Mouse (Mus musculus) limb, embryonic 13.5 days (tissue): ENCODE measurements at regions not wholly inside any gene's neighbourhood (a gene's known extent, or its start where the extent isn't known, plus 50 kb on each side); places are given as distances from the start of the nearest gene placed in this dataset.

Source experiments
- ATAC-seq: fragments of 200-750 bp; cut with Nextera tagmentation; 2 replicates; pipeline ENCODE4 v1.8.0; 2017; ENCODE audit warnings: low read depth, moderate number of reproducible peaks, moderate TSS enrichment; ENCODE audit not compliant: low FRiP score
- H3K27ac ChIP-seq: fragments of 300-500 bp; sonication (generic); 2 replicates; pipeline ENCODE4 v1.5.1; 2015; ENCODE audit warnings: inconsistent platforms, mild to moderate bottlenecking, moderate library complexity
- H3K27me3 ChIP-seq: fragments of 300-500 bp; sonication (generic); 2 replicates; pipeline ENCODE4 v1.6.1; 2015; ENCODE audit warnings: mild to moderate bottlenecking, inconsistent platforms
- H3K36me3 ChIP-seq: fragments of 300-500 bp; sonication (generic); 2 replicates; pipeline ENCODE4 v1.6.1; 2015; ENCODE audit warnings: inconsistent platforms, mild to moderate bottlenecking, moderate library complexity
- H3K4me1 ChIP-seq: fragments of 300-500 bp; sonication (generic); 2 replicates; pipeline ENCODE4 v1.6.1; 2015; ENCODE audit warnings: inconsistent platforms
- H3K4me2 ChIP-seq: fragments of 300-500 bp; sonication (generic); replicated peaks from 2 replicates; pipeline ENCODE4 v1.6.1; 2015; ENCODE audit warnings: inconsistent platforms, mild to moderate bottlenecking, moderate library complexity
- H3K4me3 ChIP-seq: fragments of 300-500 bp; sonication (generic); 2 replicates; pipeline ENCODE4 v1.5.1; 2015; ENCODE audit warnings: moderate library complexity, mild to moderate bottlenecking, inconsistent platforms
- H3K9ac ChIP-seq: fragments of 300-500 bp; sonication (generic); 2 replicates; pipeline ENCODE4 v1.6.1; 2015; ENCODE audit warnings: mild to moderate bottlenecking, inconsistent platforms
- H3K9me3 ChIP-seq: fragments of 300-500 bp; sonication (generic); 2 replicates; pipeline ENCODE4 v1.6.1; 2016; ENCODE audit warnings: inconsistent platforms
- WGBS: fragments of 180-500 bp; shearing (Covaris S2); methylation state at CpG from one replicate; pipeline ENCODE4 v1.1.7; 2015; 5-methylcytosine and 5-hydroxymethylcytosine counted together

DNA sequence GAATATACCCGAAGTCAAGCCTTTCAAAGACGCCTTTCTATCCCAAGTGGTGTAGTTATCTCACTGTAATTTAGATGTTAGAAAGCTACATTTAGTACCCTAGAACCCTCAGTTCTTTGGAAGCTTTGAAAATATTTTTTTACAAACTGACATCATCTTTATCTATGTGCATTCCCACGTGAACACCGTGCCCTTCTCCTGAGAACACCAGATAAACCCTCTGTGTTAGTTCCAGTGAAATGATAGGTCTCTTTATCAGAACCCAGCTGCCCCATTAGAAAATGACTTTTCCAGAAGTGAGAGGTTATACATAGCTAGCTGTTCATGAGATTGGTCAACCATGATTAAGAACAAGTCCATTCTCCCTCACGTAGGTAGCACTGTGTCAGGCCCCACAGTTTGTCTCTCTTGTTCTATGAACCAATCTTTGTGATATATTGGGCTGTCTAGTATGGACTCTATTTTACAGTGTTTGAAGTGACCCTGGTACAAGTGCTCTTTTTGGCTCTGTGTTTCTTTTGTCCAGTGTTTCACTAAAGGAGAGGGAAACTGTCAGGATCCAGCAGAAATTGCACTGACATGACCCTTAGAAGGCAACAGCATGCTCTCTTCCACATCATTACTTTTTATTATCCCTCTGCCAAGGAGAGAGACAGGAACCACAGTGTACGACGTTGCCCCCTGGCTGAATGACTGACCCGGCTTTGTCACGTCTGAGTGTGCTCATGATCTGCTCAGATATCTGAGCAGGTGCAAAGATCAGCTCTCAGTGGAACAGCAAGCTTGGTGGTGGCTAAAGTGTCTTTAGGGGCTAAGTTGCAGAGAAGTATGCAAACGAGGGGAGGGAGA, 1717.9 kb upstream of the Gm7489 start:
- H3K4me2 ChIP-seq: no peak overlapping the region
- ATAC-seq: no peak
- no peaks in the 10 kb centered on the region for H3K9me3 ChIP-seq
- no peak overlapping the region for H3K9ac ChIP-seq
- no peak overlapping the region for H3K4me3 ChIP-seq
- H3K36me3 ChIP-seq: no peaks in the 10 kb centered on the region
- no peak overlapping the region for H3K27ac ChIP-seq
- WGBS: 65% methylated on average over 10 of the region's 10 CpGs
- 0 out of 2 replicates have a peak, but pooled peaks cover 7% of the 10 kb centered on the region for H3K27me3 ChIP-seq
- 0 out of 2 replicates have a peak, but pooled peaks cover under 1% of the 10 kb centered on the region for H3K4me1 ChIP-seq

DNA sequence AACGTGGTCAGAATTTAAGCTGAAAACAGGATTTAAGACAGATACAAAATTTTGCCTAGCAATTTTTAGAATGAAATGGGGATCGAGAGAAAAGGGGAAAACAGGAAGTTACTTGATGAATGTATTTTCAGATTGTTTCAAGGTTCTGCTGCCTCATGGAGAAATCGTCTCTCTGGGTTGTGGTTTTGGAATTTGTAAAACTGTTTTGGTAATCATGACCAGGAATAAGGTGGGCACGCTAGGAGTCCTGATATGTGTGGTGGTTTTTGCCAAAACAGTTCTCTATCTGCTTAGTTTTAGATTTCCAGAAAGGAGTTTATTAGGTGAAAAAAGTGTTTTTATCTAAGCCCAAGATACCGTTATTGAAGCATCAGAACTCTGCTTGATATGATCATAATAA, 1716.9 kb upstream of the Gm7489 start:
- H3K4me1 ChIP-seq: no peaks in the 10 kb centered on the region
- no peaks in the 10 kb centered on the region for H3K9me3 ChIP-seq
- no peak overlapping the region for H3K9ac ChIP-seq
- ATAC-seq: no peak
- WGBS: 75% methylated on average over 5 of the region's 5 CpGs
- no peaks in the 10 kb centered on the region for H3K36me3 ChIP-seq
- H3K4me3 ChIP-seq: no peak overlapping the region
- 0 out of 2 replicates have a peak, but pooled peaks cover 5% of the 10 kb centered on the region for H3K27me3 ChIP-seq
- no peak overlapping the region for H3K4me2 ChIP-seq
- H3K27ac ChIP-seq: no peak overlapping the region

DNA sequence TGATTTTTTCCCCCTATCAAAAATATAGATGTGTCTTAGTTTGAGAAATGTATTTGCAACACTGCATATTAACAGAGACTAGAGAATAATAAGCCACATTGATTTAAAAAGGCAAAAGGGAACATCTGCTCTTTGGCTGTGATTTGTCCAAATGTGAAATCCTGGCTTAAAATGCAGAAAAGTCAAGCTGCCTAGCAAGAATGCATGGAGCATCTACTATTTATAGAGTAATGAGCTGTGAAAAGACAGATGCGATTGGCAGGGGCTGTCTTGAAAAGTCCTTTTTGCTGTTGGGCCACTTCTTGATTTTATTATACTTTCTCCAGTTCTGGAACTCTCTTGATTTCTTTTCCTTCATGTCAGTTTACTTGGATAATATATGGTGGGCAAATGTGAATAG, 1707.8 kb upstream of the Gm7489 start:
- Histone ChIP-seq H3K9me3 (no peaks in the 10 kb centered on the region), H3K36me3 (no peaks in the 10 kb centered on the region), H3K4me1 (no peaks in the 10 kb centered on the region), H3K4me3 (no peak overlapping the region), H3K4me2 (no peak overlapping the region), H3K27ac (no peak overlapping the region), H3K27me3 (no peaks in the 10 kb centered on the region), H3K9ac (no peak overlapping the region)
- 88% methylated on average over 1 of the region's 1 CpGs for WGBS
- ATAC-seq: no peak

DNA sequence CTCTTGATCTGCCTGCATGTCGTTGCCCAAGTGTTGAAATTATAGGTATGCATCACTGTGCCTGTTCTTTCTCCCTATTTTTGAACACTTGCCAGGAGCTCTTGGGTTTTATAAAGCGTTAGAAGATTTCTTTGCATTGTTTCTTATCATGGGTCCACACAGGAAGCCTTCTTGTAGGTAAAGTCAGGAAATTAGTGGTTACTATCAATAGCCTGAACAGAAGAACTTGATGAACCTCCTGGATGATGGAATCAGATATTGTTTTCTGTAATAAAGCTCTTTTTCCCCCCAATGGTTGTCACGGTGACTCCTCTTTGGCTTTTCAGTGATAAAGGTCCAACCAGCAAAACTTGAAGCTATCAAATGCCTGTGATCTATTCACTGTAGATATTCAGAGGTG, 1706.0 kb upstream of the Gm7489 start:
- Histone ChIP-seq H3K27me3 (no peaks in the 10 kb centered on the region), H3K9me3 (no peaks in the 10 kb centered on the region), H3K9ac (no peak overlapping the region), H3K4me2 (no peak overlapping the region), H3K4me3 (no peak overlapping the region), H3K36me3 (no peaks in the 10 kb centered on the region), H3K4me1 (no peaks in the 10 kb centered on the region), H3K27ac (no peak overlapping the region)
- WGBS: 78% methylated on average over 3 of the region's 3 CpGs
- ATAC-seq: no peak

DNA sequence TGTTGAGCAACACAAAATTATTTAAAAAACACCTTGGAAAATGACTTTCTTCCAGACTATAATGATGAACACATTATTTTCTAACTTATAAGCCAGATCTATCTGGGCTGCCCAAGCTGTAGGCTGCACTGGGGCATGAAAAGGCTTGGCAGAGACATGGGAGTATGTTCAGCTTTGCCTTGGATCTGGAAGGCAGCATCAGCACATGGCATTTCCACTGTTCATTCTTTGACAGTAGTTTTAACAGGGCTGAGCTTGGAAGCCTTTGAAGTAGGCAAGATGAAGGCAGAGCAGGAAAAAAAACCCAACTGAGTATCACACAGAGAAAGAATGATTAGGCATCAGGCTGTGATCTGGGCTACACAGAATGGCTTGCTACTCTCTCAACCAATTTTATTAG, 1705.3 kb upstream of the Gm7489 start:
- no peak for ATAC-seq
- Histone ChIP-seq H3K4me1 (no peaks in the 10 kb centered on the region), H3K9ac (no peak overlapping the region), H3K27ac (no peak overlapping the region), H3K4me3 (no peak overlapping the region), H3K36me3 (no peaks in the 10 kb centered on the region), H3K4me2 (no peak overlapping the region), H3K27me3 (no peaks in the 10 kb centered on the region), H3K9me3 (no peaks in the 10 kb centered on the region)

DNA sequence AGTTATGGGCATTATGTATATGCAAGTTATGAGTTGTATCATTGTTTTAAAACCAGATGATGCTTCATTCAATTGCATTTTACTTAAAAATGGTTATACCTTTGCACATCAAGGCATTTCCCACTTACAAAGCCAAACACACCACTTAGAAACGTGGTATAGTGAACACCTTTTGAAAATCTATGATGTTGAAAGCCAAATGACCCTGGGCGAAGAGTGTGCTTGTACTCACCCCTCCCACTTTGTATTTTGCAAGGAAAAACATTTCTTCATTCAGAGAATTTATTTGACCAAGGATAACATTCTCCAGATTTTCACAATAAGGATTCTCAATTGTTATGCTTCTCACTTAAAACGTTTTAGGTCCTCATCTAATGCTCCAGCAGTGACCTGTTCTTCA, 1693.5 kb upstream of the Gm7489 start:
- ATAC-seq: no peak
- WGBS: 73% methylated on average over 3 of the region's 3 CpGs
- no peaks in the 10 kb centered on the region for H3K4me1 ChIP-seq
- no peak overlapping the region for H3K4me2 ChIP-seq
- no peak overlapping the region for H3K27ac ChIP-seq
- H3K4me3 ChIP-seq: no peak overlapping the region
- no peak overlapping the region for H3K9ac ChIP-seq
- no peaks in the 10 kb centered on the region for H3K9me3 ChIP-seq
- no peaks in the 10 kb centered on the region for H3K36me3 ChIP-seq
- no peaks in the 10 kb centered on the region for H3K27me3 ChIP-seq

DNA sequence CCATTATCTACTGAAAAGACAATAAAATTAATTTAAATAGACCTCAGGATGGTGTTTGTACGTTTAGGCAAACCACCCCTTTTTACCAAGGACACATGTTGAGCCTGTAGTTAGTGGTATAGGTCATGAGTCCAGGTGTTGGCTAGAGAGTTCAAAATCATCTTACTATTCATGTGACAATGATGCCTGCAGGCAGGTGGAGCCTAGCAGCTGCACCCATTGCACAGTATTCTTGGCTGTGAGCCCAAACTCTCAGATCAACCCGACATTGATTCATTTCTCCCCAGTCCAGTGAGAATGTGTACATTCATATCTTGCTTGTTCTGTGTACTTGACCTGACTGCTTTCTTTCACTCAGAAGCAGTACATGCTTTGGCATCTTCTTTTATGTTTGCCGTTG, 1677.4 kb upstream of the Gm7489 start:
- H3K36me3 ChIP-seq: no peaks in the 10 kb centered on the region
- H3K27me3 ChIP-seq: no peaks in the 10 kb centered on the region
- H3K4me2 ChIP-seq: no peak overlapping the region
- no peak for ATAC-seq
- H3K9ac ChIP-seq: no peak overlapping the region
- WGBS: 60% methylated on average over 3 of the region's 3 CpGs
- no peaks in the 10 kb centered on the region for H3K9me3 ChIP-seq
- H3K4me3 ChIP-seq: no peak overlapping the region
- no peaks in the 10 kb centered on the region for H3K4me1 ChIP-seq
- no peak overlapping the region for H3K27ac ChIP-seq

DNA sequence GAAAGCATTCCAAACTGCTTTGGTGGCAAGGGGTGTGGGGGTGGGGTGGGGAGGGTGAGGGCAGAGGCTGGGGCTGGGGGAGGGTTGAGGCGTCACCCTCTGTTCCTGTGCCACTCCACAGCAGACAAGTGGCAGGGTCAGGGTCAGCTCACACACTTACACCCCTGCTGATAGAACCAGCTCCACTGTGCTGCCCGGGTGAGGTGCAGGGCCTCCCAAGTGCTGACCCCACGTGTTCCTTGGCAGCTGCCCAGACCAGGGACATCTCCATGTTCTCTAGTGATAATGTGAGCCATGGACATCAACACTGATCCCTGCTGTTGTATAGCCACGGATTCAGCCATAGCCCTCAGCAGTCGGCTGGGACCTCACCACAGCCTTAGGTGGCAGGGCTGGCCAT, 1652.3 kb upstream of the Gm7489 start:
- no peak overlapping the region for H3K27ac ChIP-seq
- H3K4me1 ChIP-seq: no peaks in the 10 kb centered on the region
- H3K27me3 ChIP-seq: no peaks in the 10 kb centered on the region
- no peaks in the 10 kb centered on the region for H3K9me3 ChIP-seq
- 90% methylated on average over 5 of the region's 5 CpGs for WGBS
- H3K4me3 ChIP-seq: no peak overlapping the region
- no peak for ATAC-seq
- H3K4me2 ChIP-seq: no peak overlapping the region
- no peaks in the 10 kb centered on the region for H3K36me3 ChIP-seq
- H3K9ac ChIP-seq: no peak overlapping the region

DNA sequence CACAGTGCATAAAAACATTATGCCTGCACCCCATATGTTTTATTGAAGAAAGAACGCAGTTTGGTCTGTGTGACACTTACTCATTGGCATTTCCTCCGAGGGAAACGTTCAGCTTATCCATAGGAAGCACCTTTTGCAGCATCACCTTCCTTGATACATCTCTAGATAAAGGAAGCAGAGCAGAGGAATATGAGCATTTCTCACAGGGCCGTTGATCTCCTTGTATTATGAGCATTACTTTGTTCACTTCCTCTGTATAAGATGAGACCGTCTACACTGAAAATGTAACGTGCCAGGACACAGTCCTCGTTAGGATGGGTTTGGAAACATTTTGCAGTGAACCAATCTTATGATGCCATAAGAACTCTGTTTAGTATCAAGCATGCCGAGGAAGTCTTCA, 1648.5 kb upstream of the Gm7489 start:
- Histone ChIP-seq H3K4me1 (no peaks in the 10 kb centered on the region), H3K4me3 (no peak overlapping the region), H3K36me3 (no peaks in the 10 kb centered on the region), H3K4me2 (no peak overlapping the region), H3K27ac (no peak overlapping the region), H3K27me3 (no peaks in the 10 kb centered on the region), H3K9ac (no peak overlapping the region), H3K9me3 (no peaks in the 10 kb centered on the region)
- 48% methylated on average over 8 of the region's 8 CpGs for WGBS
- ATAC-seq: no peak

DNA sequence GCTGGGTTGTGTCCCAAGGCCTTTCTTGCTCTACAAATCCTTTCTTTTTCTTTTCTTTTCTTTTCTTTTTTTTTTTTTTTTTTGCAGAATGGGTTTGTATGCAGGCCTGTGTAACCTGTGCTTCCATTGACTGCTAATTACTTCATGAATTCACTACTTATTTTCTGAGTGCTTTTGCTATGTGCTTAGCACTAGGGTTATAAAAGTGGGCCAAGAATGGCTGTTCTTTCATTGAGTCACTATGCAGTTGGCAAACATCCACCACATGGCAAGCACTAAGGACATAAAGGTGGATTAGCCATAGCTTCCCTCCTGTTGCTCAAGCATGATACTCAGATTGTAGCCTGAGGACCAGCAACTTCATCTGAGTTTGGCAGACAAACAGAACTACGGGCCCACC, 1641.8 kb upstream of the Gm7489 start:
- WGBS: 90% methylated on average over 1 of the region's 1 CpGs
- ATAC-seq: no peak
- no peaks in the 10 kb centered on the region for H3K4me1 ChIP-seq
- no peaks in the 10 kb centered on the region for H3K36me3 ChIP-seq
- no peak overlapping the region for H3K9ac ChIP-seq
- H3K9me3 ChIP-seq: no peaks in the 10 kb centered on the region
- no peak overlapping the region for H3K27ac ChIP-seq
- H3K4me2 ChIP-seq: no peak overlapping the region
- no peaks in the 10 kb centered on the region for H3K27me3 ChIP-seq
- H3K4me3 ChIP-seq: no peak overlapping the region
